Mouse (Mus musculus) E14TG2a.4 (cell line): ENCODE results near the gene Nphp3.

ENCODE experiments used
- H3K27me3 ChIP-seq: 2 replicates; pipeline ENCODE4 v1.6.1; 2014; ENCODE audit warnings: low read length, control low read depth; ENCODE audit not compliant: insufficient read depth
- H3K36me3 ChIP-seq: 2 replicates; pipeline ENCODE4 v1.6.1; 2014; ENCODE audit warnings: low read length, control low read depth; ENCODE audit not compliant: insufficient read depth
- H3K4me1 ChIP-seq: replicated peaks from 2 replicates; pipeline ENCODE4 v1.6.1; 2014; ENCODE audit warnings: low read depth, low read length, control low read depth
- H3K4me3 ChIP-seq: replicated peaks from 2 replicates; pipeline ENCODE4 v1.5.1; 2014; ENCODE audit warnings: mild to moderate bottlenecking, low read length
- H3K9me3 ChIP-seq: 2 replicates; pipeline ENCODE4 v1.6.1; 2014; ENCODE audit warnings: low read length, control low read depth
- CTCF ChIP-seq: conservative IDR thresholded peaks from 2 replicates; pipeline ENCODE4 v1.5.1; 2014; ENCODE audit warnings: low read length
- NANOG ChIP-seq: IDR thresholded peaks from 2 replicates; pipeline ENCODE4 v1.6.1; 2014; ENCODE audit warnings: borderline replicate concordance, low read length, mixed read lengths
- POU5F1 ChIP-seq: IDR thresholded peaks from 2 replicates; pipeline ENCODE4 v1.6.1; 2014; ENCODE audit warnings: low read length, borderline replicate concordance

Gene Nphp3

GRCm38 (mm10) chr9:104029861-104030260 lies 27.5 kb downstream of the Nphp3 start:
- Histone ChIP-seq H3K27me3 (no peaks in the 10 kb centered on the region), H3K9me3 (no peaks in the 10 kb centered on the region), H3K4me3 (no peak overlapping the region), H3K4me1 (peaks cover 9% of the 10 kb centered on the region), H3K36me3 (no peaks in the 10 kb centered on the region)
- TF ChIP-seq POU5F1, result no peak
- no peak for TF ChIP-seq NANOG
- TF ChIP-seq CTCF, result no peak

DNA sequence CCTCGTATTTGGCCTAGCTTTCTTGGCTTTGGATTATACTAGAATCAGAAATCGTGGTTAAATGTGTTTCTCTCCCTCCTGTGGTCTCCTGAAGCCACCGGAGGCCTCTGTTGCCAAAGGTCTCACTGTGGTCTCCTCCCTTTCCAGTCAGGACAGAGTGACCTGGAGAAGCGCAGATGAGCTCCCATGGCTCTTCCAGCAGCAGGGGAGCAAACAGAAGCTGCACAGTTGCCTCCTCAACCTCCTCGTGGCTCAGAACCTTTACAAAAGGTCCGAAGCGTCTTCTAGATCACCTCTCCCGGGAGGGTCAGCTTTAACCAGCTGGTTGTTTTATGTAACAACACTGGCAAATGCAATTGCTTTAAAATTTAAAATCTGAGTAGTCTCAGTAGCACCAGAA lies 31.9 kb downstream of the Nphp3 start:
- Histone ChIP-seq H3K9me3 (no peaks in the 10 kb centered on the region), H3K4me3 (no peak overlapping the region), H3K27me3 (no peaks in the 10 kb centered on the region), H3K4me1 (peaks cover 42% of the 10 kb centered on the region), H3K36me3 (no peaks in the 10 kb centered on the region)
- no peak for TF ChIP-seq NANOG

DNA sequence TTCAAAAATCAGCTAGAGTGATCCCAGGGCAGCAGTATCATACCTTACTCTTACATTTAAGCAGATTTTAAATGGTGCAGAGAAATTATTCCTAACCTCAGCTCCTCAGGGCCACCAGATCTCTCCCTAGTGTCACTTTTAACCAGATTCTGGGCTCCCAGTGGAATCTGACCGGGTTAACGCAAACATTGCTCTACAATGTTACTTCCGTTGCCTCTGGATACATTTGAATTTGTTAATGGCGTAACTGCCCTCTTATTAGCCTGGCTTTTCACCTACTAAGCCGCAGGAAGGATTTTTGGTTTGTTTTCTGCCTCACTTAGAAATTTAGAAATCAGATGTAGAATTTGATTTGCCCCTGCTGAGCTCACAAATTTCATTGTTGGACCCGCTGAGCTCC lies 32.4 kb downstream of the Nphp3 start:
- Histone ChIP-seq H3K9me3 (no peaks in the 10 kb centered on the region), H3K27me3 (no peaks in the 10 kb centered on the region), H3K4me1 (peaks cover 45% of the 10 kb centered on the region), H3K36me3 (no peaks in the 10 kb centered on the region), H3K4me3 (peak overlapping the region; percentile 51; the same call in 1 of the 2 replicates)
- TF ChIP-seq POU5F1 (no peak), NANOG (no peak), CTCF (no peak)

- Histone ChIP-seq H3K4me3 (peak overlapping the region; percentile 51), H3K4me1 (peaks cover 48% of the 10 kb centered on the region), H3K9me3 (no peaks in the 10 kb centered on the region), H3K27me3 (no peaks in the 10 kb centered on the region), H3K36me3 (no peaks in the 10 kb centered on the region)
- TF ChIP-seq CTCF (peak; percentile 73), POU5F1 (no peak)
Observed at GRCm38 (mm10) chr9:104035261-104036015, 33.1 kb downstream of the Nphp3 start.

- Histone ChIP-seq H3K4me3 (no peak overlapping the region), H3K4me1 (peaks cover 48% of the 10 kb centered on the region), H3K27me3 (no peaks in the 10 kb centered on the region), H3K36me3 (no peaks in the 10 kb centered on the region), H3K9me3 (no peaks in the 10 kb centered on the region)
- TF ChIP-seq NANOG (no peak), CTCF (no peak), POU5F1 (no peak)
Observed at GRCm38 (mm10) chr9:104038266-104038665, 35.9 kb downstream of the Nphp3 start.

DNA sequence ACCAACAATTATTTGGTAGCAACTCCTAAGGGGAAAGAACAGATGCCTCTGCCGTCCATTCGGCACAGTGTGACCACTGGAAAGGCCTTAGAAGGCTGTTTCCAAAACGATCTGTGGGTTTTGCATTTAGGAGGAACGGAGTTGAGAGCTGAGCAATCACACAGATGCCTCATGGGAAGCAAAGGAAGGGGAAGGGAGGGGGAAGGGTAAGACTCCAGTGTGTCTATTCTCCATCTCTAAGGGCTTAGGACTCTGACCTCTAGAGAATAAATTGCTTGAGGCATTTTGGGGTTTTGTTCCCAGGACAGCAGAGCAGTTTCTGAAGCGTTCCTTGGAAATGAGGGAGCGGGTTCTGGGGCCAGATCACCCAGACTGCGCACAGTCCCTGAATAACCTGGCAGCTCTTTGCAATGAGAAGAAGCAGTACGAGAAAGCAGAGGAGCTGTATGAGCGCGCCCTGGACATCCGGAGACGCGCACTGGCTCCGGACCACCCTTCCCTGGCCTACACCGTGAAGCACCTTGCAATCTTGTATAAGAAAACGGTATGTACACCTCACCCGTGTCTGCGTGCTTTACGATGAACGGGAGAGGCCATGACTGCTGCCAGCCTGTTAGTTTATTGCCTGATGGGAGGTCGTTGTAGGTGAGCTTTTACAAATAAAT lies 36.8 kb downstream of the Nphp3 start:
- peak overlapping the region; percentile 27 for H3K4me3 ChIP-seq
- no peaks in the 10 kb centered on the region for H3K27me3 ChIP-seq
- H3K9me3 ChIP-seq, result no peaks in the 10 kb centered on the region
- no peaks in the 10 kb centered on the region for H3K36me3 ChIP-seq
- H3K4me1 ChIP-seq, result peaks cover 46% of the 10 kb centered on the region
- TF ChIP-seq NANOG (no peak), CTCF (no peak), POU5F1 (no peak)

DNA sequence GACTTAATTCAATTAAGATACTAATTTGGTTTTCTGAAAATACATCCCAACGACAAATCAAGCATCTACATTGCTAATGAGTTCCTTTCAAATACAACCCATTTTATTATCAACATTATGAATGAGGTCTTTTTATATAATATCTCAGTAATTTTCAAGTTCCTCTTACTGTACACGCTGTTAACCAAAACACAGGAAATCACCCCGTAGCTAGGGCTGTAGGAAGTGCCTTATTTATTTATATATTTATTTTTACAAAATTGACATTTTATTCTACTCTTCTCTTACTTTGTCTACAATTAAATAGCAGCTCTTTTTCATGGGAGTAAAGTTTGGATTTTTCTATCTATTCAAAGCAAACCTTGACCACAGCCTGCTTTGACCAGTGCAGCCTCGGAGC lies 37.4 kb downstream of the Nphp3 start:
- Histone ChIP-seq H3K4me3 (no peak overlapping the region), H3K36me3 (no peaks in the 10 kb centered on the region)
- TF ChIP-seq NANOG (no peak), CTCF (no peak), POU5F1 (no peak)

DNA sequence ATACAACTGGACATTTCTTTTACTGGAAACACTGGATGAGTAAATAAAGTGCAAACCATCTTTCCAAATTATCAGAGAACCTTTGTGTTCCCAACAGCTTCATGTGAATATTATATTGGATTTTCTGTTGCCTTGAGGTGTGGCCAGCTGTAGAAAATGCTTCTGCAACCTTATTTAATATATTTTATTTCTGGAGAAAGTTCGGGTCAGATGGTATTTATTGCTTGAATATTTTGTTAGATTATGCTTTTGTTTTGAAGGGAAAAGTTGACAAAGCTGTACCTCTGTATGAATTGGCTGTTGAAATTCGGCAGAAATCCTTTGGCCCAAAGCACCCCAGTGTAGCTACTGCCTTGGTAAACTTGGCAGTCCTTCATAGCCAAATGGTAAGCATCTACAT lies 38.0 kb downstream of the Nphp3 start, which contains the start of gene Gm28305:
Gm28305 (plus strand) TSS at position 301 of the 400 bp plus-strand sequence.
- no peak within 1 kb of the TSS for H3K4me3 ChIP-seq
- H3K9me3 ChIP-seq, result no peaks in the 10 kb centered on the region
- TF ChIP-seq POU5F1 (no peak), CTCF (no peak)
- no peaks in the 10 kb centered on the region for H3K27me3 ChIP-seq
- H3K36me3 ChIP-seq, result no peaks in the 10 kb centered on the region
- peaks cover 36% of the 10 kb centered on the region for H3K4me1 ChIP-seq

More for the DNA sequence above, 37.4 kb downstream of the Nphp3 start:
- Histone ChIP-seq H3K4me1 (peaks cover 40% of the 10 kb centered on the region), H3K27me3 (no peaks in the 10 kb centered on the region), H3K9me3 (no peaks in the 10 kb centered on the region)
